Mouse (Mus musculus): ENCODE measurements around the gene Sec1. TPM values are rescaled to one million over a fixed set of nuclear protein-coding genes. Genes with fewer than 3 reads are reported as not detected.

Gene Sec1
- polyA plus RNA-seq, 1 experiment from 2014 or later: 0.43 TPM

DNA sequence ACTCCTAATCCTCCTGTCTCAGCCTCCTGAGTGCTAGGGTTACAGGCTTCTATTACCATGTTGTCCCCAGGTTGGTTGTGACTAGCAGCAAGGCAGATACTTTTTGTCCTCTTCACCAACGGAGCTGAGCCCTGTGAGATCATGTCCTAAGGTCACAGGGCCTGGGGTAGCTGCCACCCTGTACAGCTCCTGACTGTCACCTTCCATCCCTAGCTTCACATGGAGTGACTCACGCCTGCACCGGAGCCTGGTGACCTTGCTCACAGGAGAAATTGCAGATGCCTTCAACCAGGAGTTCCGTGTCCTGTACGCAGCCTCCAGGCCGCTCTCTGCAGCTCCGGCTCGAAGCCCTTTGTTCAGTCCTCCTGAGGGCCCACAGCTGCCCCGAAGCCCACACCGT is 32.2 kb upstream of the Sec1 start:
- Histone ChIP-seq H3K4me2 (ENCODE audit: low read length) (no peak overlapping the region), H3K27me3 (replicated peaks; ENCODE audit: control insufficient read depth, insufficient read depth, low read length) (no peaks in the 10 kb centered on the region), H3K9me3 (ENCODE audit: control insufficient read depth, low read length) (no peaks in the 10 kb centered on the region), H3K36me3 (ENCODE audit: control insufficient read depth, insufficient read depth, low read length) (peaks cover 14% of the 10 kb centered on the region), H3K27ac (ENCODE audit: low read depth, low read length) (no peak overlapping the region), H3K4me1 (ENCODE audit: control insufficient read depth, insufficient read depth, low read depth, low read length) (no peaks in the 10 kb centered on the region), H3K9ac (ENCODE audit: low read depth, low read length) (no peak overlapping the region), H3K4me3 (ENCODE audit: low read length) (no peak overlapping the region)
- WGBS: 94% methylated on average over 10 of the region's 10 CpGs
- no peak for ATAC-seq

DNA sequence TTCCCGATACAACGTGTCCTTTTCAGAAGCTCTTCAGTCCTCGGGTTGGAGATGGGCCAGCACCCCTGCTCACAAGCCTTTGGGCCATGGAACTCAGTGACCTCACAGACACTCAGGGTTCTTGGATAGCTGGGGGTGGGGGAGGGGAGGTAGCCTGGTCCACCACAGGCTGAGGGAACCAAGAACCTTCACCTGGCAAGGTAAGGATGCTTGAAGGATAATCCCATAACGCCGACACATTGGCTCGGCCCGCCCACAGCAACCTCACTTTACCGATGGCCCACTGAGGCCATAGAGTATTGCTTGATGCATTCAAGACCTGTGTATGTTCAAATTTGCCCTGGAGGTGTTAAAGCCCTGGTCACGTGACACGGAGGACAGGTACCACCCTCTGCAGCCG is 31.5 kb upstream of the Sec1 start, which contains the start of gene Spaca4:
Gene Spaca4, minus strand, starts transcription at position 101 of the 400 bp plus-strand sequence.
- Histone ChIP-seq H3K4me2 (ENCODE audit: low read length) (no peak within 1 kb of the TSS), H3K27me3 (replicated peaks; ENCODE audit: control insufficient read depth, insufficient read depth, low read length) (no peaks in the 10 kb centered on the region), H3K9ac (ENCODE audit: low read depth, low read length) (no peak within 1 kb of the TSS), H3K27ac (ENCODE audit: low read depth, low read length) (no peak within 1 kb of the TSS), H3K36me3 (ENCODE audit: control insufficient read depth, insufficient read depth, low read length) (peaks cover 17% of the 10 kb centered on the region), H3K4me3 (ENCODE audit: low read length) (no peak within 1 kb of the TSS), H3K4me1 (ENCODE audit: control insufficient read depth, insufficient read depth, low read depth, low read length) (no peaks in the 10 kb centered on the region), H3K9me3 (ENCODE audit: control insufficient read depth, low read length) (no peaks in the 10 kb centered on the region)
- ATAC-seq: no peak
- WGBS: 91% methylated on average over 11 of the region's 11 CpGs

DNA sequence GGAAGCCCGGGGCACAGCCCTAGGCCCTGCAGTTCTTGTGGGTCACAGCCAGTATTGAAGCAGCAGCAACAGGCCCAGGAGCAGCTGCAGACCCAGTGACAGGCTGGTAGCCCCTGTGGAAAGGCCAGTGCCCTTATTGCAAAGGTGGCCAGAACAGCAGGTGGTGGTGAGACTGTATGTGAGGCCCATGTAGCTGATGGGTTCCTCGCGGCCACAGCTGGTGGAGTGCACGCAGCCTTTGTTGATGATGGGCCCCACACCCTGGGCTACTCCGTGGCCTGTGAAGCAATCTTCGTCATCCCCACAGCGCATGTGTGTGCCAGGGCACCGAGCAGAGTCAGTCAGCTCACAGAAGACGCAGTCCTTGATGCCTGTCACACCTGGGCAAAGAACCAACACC is 30.9 kb upstream of the Sec1 start:
- no peak overlapping the region for H3K4me2 ChIP-seq (ENCODE audit: low read length)
- H3K4me3 ChIP-seq (ENCODE audit: low read length): no peak overlapping the region
- no peaks in the 10 kb centered on the region for H3K9me3 ChIP-seq (ENCODE audit: control insufficient read depth, low read length)
- no peaks in the 10 kb centered on the region for H3K4me1 ChIP-seq (ENCODE audit: control insufficient read depth, insufficient read depth, low read depth, low read length)
- H3K9ac ChIP-seq (ENCODE audit: low read depth, low read length): no peak overlapping the region
- no peak overlapping the region for H3K27ac ChIP-seq (ENCODE audit: low read depth, low read length)
- H3K36me3 ChIP-seq (ENCODE audit: control insufficient read depth, insufficient read depth, low read length): peaks cover 23% of the 10 kb centered on the region
- no peak for ATAC-seq
- WGBS: 94% methylated on average over 9 of the region's 9 CpGs
- H3K27me3 ChIP-seq (replicated peaks; ENCODE audit: control insufficient read depth, insufficient read depth, low read length): no peaks in the 10 kb centered on the region

DNA sequence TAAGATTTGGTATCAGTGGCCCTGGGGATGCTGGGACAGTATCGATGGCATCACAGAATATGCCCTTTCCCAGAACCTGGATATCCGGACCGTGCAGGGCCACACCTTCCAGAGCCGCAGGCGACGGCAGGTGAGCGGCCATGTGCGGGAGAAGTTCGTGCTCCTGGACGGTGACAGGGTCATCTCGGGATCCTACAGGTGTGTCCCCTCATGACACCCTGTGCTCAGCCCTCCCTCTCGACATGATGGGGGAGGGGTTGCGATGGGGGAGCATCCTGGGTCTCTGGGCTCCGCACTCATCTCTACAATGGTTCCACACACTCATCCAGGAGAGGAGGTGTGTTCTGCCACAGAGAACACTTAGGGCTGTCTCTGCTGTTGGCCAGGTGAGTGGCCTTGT is 29.6 kb upstream of the Sec1 start:
- H3K36me3 ChIP-seq (ENCODE audit: control insufficient read depth, insufficient read depth, low read length): peaks cover 31% of the 10 kb centered on the region
- H3K27me3 ChIP-seq (replicated peaks; ENCODE audit: control insufficient read depth, insufficient read depth, low read length): no peaks in the 10 kb centered on the region

DNA sequence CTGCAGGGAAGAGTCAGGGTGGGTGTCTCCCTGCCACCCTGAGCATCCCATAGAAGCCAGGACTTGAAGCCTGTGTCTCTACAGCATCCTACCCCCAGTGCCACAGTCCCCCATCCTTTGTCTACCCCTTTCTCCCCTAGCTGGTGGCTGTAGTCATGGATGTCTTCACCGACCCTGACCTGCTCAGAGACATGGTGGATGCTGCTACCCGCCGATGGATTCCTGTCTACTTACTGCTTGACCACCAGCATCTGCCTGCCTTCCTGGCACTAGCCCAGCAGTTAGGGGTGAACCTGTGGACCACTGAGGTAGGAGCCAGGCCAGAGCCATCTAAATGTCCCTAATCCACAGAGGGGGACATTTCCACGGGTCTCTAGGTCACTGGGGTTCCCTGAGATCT is 29.1 kb upstream of the Sec1 start:
- H3K27me3 ChIP-seq (replicated peaks; ENCODE audit: control insufficient read depth, insufficient read depth, low read length): no peaks in the 10 kb centered on the region
- no peaks in the 10 kb centered on the region for H3K9me3 ChIP-seq (ENCODE audit: control insufficient read depth, low read length)
- ATAC-seq: no peak
- 94% methylated on average over 4 of the region's 4 CpGs for WGBS
- H3K4me2 ChIP-seq (ENCODE audit: low read length): no peak overlapping the region
- no peak overlapping the region for H3K27ac ChIP-seq (ENCODE audit: low read depth, low read length)
- peaks cover 14% of the 10 kb centered on the region for H3K4me1 ChIP-seq (ENCODE audit: control insufficient read depth, insufficient read depth, low read depth, low read length)
- no peak overlapping the region for H3K4me3 ChIP-seq (ENCODE audit: low read length)
- H3K9ac ChIP-seq (ENCODE audit: low read depth, low read length): no peak overlapping the region
- H3K36me3 ChIP-seq (ENCODE audit: control insufficient read depth, insufficient read depth, low read length): peaks cover 31% of the 10 kb centered on the region

More for the DNA sequence above, 29.6 kb upstream of the Sec1 start:
- peaks cover 12% of the 10 kb centered on the region for H3K4me1 ChIP-seq (ENCODE audit: control insufficient read depth, insufficient read depth, low read depth, low read length)
- H3K9ac ChIP-seq (ENCODE audit: low read depth, low read length): no peak overlapping the region; the same call in 1 of the 2 replicates
- no peak overlapping the region for H3K4me2 ChIP-seq (ENCODE audit: low read length)
- WGBS: 98% methylated on average over 14 of the region's 14 CpGs
- ATAC-seq: no peak
- H3K9me3 ChIP-seq (ENCODE audit: control insufficient read depth, low read length): no peaks in the 10 kb centered on the region
- H3K27ac ChIP-seq (ENCODE audit: low read depth, low read length): no peak overlapping the region
- no peak overlapping the region for H3K4me3 ChIP-seq (ENCODE audit: low read length)

DNA sequence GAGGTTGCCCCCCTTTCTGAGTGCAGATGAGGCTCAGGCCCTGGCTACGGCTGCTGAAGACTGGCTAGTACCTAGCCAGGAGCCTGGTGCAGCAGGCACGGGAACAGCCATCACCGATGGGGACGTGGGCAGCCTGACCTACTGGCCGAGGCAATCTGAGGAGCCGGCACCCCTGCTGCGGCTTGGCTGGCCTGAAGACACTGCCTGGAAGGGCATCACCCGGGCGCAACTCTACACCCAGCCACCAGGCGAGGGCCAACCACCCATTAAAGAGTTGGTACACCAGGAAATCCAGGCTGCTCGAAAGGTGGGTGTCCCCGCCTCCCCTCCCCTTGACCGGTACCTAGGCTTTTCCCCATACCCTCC is 28.1 kb upstream of the Sec1 start:
- no peak overlapping the region for H3K27ac ChIP-seq (ENCODE audit: low read depth, low read length)
- no peak for ATAC-seq
- 82% methylated on average over 12 of the region's 13 CpGs for WGBS
- H3K27me3 ChIP-seq (replicated peaks; ENCODE audit: control insufficient read depth, insufficient read depth, low read length): no peaks in the 10 kb centered on the region
- H3K4me1 ChIP-seq (ENCODE audit: control insufficient read depth, insufficient read depth, low read depth, low read length): peaks cover 14% of the 10 kb centered on the region
- no peaks in the 10 kb centered on the region for H3K9me3 ChIP-seq (ENCODE audit: control insufficient read depth, low read length)
- peaks cover 31% of the 10 kb centered on the region for H3K36me3 ChIP-seq (ENCODE audit: control insufficient read depth, insufficient read depth, low read length)
- no peak overlapping the region for H3K4me2 ChIP-seq (ENCODE audit: low read length)
- no peak overlapping the region for H3K9ac ChIP-seq (ENCODE audit: low read depth, low read length)
- H3K4me3 ChIP-seq (ENCODE audit: low read length): no peak overlapping the region

DNA sequence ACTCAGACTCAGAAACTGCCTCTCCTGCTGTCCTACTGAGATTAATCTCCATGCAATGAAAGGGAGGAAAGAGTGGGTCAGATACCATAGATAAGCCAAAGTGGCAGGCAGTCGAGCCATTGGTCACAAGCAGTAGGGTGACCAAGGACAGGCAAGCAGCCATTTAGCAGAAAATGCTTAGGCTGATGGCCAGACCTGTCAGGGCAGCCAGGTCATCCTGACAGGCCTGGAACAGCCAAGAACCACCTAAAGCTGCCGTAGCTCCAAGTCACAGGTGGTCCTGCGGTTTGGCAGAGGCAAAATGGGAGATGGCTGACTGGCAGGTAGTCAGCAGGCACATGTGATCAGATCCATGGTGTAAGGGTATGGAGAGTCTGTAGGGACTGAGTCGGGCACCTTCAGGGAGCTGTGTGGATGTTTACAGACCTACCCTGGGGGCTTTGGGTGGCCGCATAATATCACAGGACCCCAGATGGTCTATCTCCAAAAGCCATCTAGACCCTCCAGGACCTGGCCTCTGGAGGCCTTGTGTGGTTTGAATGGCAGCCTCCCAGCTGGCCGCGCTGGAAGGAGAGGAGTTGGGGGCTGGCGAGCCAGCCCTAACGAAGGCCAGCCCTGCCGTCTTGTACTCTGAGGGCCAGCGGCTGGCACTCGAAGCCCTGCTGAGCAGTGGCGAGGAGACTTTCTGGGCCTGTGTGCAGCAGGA is 27.6 kb upstream of the Sec1 start:
- no peaks in the 10 kb centered on the region for H3K9me3 ChIP-seq (ENCODE audit: control insufficient read depth, low read length)
- H3K4me1 ChIP-seq (ENCODE audit: control insufficient read depth, insufficient read depth, low read depth, low read length): peaks cover 19% of the 10 kb centered on the region
- H3K36me3 ChIP-seq (ENCODE audit: control insufficient read depth, insufficient read depth, low read length): peaks cover 31% of the 10 kb centered on the region
- WGBS: 59% methylated on average over 13 of the region's 13 CpGs
- no peak overlapping the region for H3K9ac ChIP-seq (ENCODE audit: low read depth, low read length)
- no peaks in the 10 kb centered on the region for H3K27me3 ChIP-seq (replicated peaks; ENCODE audit: control insufficient read depth, insufficient read depth, low read length)
- H3K4me3 ChIP-seq (ENCODE audit: low read length): no peak overlapping the region
- H3K4me2 ChIP-seq (ENCODE audit: low read length): no peak overlapping the region
- peak overlapping the region; percentile 23; the same call in 1 of the 2 replicates for H3K27ac ChIP-seq (ENCODE audit: low read depth, low read length)
- ATAC-seq: no peak

DNA sequence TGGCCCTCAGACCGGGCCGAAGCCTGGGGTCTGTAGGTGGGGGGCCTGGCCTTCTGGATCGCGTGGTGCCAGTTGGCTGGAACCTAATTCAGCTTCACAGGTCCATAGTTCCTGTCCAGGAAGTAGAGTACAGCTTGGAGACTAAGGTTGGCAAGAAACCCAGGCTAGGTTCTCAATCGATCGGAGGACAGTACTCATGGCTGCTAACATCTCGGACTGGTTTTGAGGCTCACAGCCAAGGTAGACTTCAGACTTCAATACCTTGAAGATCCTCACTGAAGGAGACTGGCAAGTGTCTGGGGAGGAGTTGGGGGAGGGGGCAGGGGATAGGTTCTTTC is 27.0 kb upstream of the Sec1 start:
- Histone ChIP-seq H3K9ac (ENCODE audit: low read depth, low read length) (no peak overlapping the region), H3K9me3 (ENCODE audit: control insufficient read depth, low read length) (no peaks in the 10 kb centered on the region), H3K36me3 (ENCODE audit: control insufficient read depth, insufficient read depth, low read length) (peaks cover 28% of the 10 kb centered on the region), H3K27me3 (replicated peaks; ENCODE audit: control insufficient read depth, insufficient read depth, low read length) (no peaks in the 10 kb centered on the region), H3K4me1 (ENCODE audit: control insufficient read depth, insufficient read depth, low read depth, low read length) (peaks cover 25% of the 10 kb centered on the region), H3K4me2 (ENCODE audit: low read length) (no peak overlapping the region), H3K27ac (ENCODE audit: low read depth, low read length) (peak overlapping the region; percentile 27; the same call in 1 of the 2 replicates), H3K4me3 (ENCODE audit: low read length) (no peak overlapping the region)
- 81% methylated on average over 7 of the region's 7 CpGs for WGBS
- no peak for ATAC-seq

DNA sequence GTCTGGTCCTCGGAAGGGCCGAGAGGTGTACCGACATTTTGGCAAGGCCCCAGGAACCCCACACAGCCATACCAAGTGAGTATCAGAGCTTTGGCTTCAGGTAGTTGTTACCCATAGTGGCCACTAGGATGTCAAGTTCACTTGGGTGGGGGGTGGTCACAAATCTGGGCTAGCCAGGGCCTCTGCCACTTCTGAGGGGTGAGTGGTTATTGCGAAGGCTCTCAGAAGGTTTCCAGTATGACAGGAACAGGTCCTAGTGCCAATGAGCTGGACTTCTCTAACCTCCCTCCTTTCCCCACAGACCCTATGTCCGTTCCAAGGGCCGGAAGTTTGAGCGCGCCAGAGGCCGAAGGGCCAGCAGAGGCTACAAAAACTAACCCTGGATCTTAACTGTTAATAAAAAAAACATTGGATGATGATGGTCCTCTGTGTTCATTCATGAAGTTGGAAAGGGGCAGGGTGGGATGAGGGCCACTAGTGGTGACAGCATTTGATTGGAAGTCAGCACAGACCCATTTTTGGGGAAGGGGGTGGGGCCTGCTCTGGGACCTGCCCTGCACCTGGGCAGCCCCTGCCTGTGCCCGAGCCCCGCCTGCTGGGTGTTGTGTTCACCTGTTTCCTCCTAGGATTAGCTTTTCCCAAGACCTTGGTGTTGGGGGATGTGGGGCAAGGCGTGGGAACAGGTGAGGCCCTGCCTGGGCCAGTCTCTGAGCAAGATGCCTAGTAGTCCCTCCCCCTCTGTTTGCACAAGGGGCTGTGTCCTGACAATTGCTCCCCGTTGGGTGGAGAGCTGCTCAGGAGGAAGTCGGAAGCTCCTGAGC is 26.4 kb upstream of the Sec1 start, which contains the start of gene Fam83e:
Gene Fam83e, plus strand, starts transcription at position 800 of the 821 bp plus-strand sequence.
- Histone ChIP-seq H3K9me3 (ENCODE audit: control insufficient read depth, low read length) (no peaks in the 10 kb centered on the region), H3K27me3 (replicated peaks; ENCODE audit: control insufficient read depth, insufficient read depth, low read length) (no peaks in the 10 kb centered on the region), H3K36me3 (ENCODE audit: control insufficient read depth, insufficient read depth, low read length) (peaks cover 28% of the 10 kb centered on the region), H3K4me1 (ENCODE audit: control insufficient read depth, insufficient read depth, low read depth, low read length) (peaks cover 31% of the 10 kb centered on the region), H3K4me2 (ENCODE audit: low read length) (no peak within 1 kb of the TSS), H3K9ac (ENCODE audit: low read depth, low read length) (no peak within 1 kb of the TSS), H3K27ac (ENCODE audit: low read depth, low read length) (peak within 1 kb of the TSS; percentile 27; the same call in 1 of the 2 replicates), H3K4me3 (ENCODE audit: low read length) (no peak within 1 kb of the TSS)
- no peak for ATAC-seq
- 82% methylated on average over 13 of the region's 14 CpGs for WGBS
